Mouse (Mus musculus) hindbrain, embryonic 12.5 days (tissue): ENCODE measurements around the gene Pgghg. TPM values are rescaled to one million over a fixed set of nuclear protein-coding genes. Genes with fewer than 3 reads are reported as not detected.
"Not testable (repeated sequence)": the region's sequence is repeated elsewhere in the genome, so short reads cannot be mapped to it uniquely, and the experiment has no call there.

Source experiments
- ATAC-seq: fragments of 200-750 bp; cut with Nextera tagmentation; 2 replicates; pipeline ENCODE4 v1.8.0; 2017; ENCODE audit warnings: moderate TSS enrichment; ENCODE audit not compliant: low FRiP score
- H3K27ac ChIP-seq: fragments of 300-500 bp; sonication (generic); 2 replicates; pipeline ENCODE4 v1.5.1; 2016; ENCODE audit warnings: mild to moderate bottlenecking
- H3K27me3 ChIP-seq: fragments of 300-500 bp; sonication (generic); 2 replicates; pipeline ENCODE4 v1.6.1; 2016; ENCODE audit warnings: mild to moderate bottlenecking
- H3K36me3 ChIP-seq: fragments of 300-500 bp; sonication (generic); 2 replicates; pipeline ENCODE4 v1.6.1; 2016; ENCODE audit warnings: mild to moderate bottlenecking
- H3K4me1 ChIP-seq: fragments of 300-500 bp; sonication (generic); 2 replicates; pipeline ENCODE4 v1.6.1; 2016
- H3K4me2 ChIP-seq: fragments of 300-500 bp; sonication (generic); replicated peaks from 2 replicates; pipeline ENCODE4 v1.6.1; 2016; ENCODE audit warnings: mild to moderate bottlenecking
- H3K4me3 ChIP-seq: fragments of 300-500 bp; sonication (generic); 2 replicates; pipeline ENCODE4 v1.5.1; 2016; ENCODE audit warnings: mild to moderate bottlenecking
- H3K9ac ChIP-seq: fragments of 300-500 bp; sonication (generic); 2 replicates; pipeline ENCODE4 v1.6.1; 2016; ENCODE audit warnings: mild to moderate bottlenecking, moderate library complexity
- H3K9me3 ChIP-seq: fragments of 300-500 bp; sonication (generic); replicated peaks from 2 replicates; pipeline ENCODE4 v1.6.1; 2016; ENCODE audit warnings: mild to moderate bottlenecking
- WGBS: fragments of 180-500 bp; shearing (Covaris S2); methylation state at CpG from one replicate; pipeline ENCODE4 v1.1.7; 2016; 5-methylcytosine and 5-hydroxymethylcytosine counted together
- polyA plus RNA-seq: library from polyadenylated mRNA; unstranded; fragments of >200 nt; fragmentation: Nextera tagmentation; extraction: Ambion mirVana; gene quantifications from 2 replicates; pipeline ENCODE4 v1.2.1, GENCODE M21; 2016

The Pgghg gene
- polyA plus RNA-seq, 1 experiment from 2014 or later, result 15.5 TPM

- no peaks in the 10 kb centered on the region for H3K9me3 ChIP-seq
- peaks cover 8% of the 10 kb centered on the region; the same call in 1 of the 2 replicates for H3K4me1 ChIP-seq
- H3K36me3 ChIP-seq, result no peaks in the 10 kb centered on the region
- no peak overlapping the region for H3K27ac ChIP-seq
- no peak overlapping the region for H3K4me2 ChIP-seq
- 50% methylated on average over 2 of the region's 2 CpGs for WGBS
- H3K27me3 ChIP-seq, result 0 out of 2 replicates have a peak, but pooled peaks cover under 1% of the 10 kb centered on the region
- no peak overlapping the region for H3K4me3 ChIP-seq
- H3K9ac ChIP-seq, result no peak overlapping the region
- ATAC-seq, result no peak
Observed at GRCm38 (mm10) chr7:140961416-140961815, 20.2 kb downstream of the Pgghg start.

GRCm38 (mm10) chr7:140962733-140963132, 21.5 kb downstream of the Pgghg start:
- H3K4me2 ChIP-seq, result no peak overlapping the region
- no peak for ATAC-seq
- no peaks in the 10 kb centered on the region for H3K9me3 ChIP-seq
- H3K27me3 ChIP-seq, result no peaks in the 10 kb centered on the region
- peaks cover 9% of the 10 kb centered on the region for H3K4me1 ChIP-seq
- 62% methylated on average over 2 of the region's 2 CpGs for WGBS
- H3K9ac ChIP-seq, result no peak overlapping the region
- H3K4me3 ChIP-seq, result no peak overlapping the region
- H3K36me3 ChIP-seq, result no peaks in the 10 kb centered on the region
- H3K27ac ChIP-seq, result no peak overlapping the region

- H3K9ac ChIP-seq, result no peak within 1 kb of the TSS; the same call in 1 of the 2 replicates
- H3K4me1 ChIP-seq, result peaks cover 4% of the 10 kb centered on the region
- H3K27ac ChIP-seq, result no peak within 1 kb of the TSS
- H3K4me3 ChIP-seq, result no peak within 1 kb of the TSS
- H3K27me3 ChIP-seq, result 0 out of 2 replicates have a peak, but pooled peaks cover 7% of the 10 kb centered on the region
- H3K4me2 ChIP-seq, result no peak within 1 kb of the TSS
- no peaks in the 10 kb centered on the region for H3K36me3 ChIP-seq
- 84% methylated on average over 4 of the region's 4 CpGs for WGBS
- no peak for ATAC-seq
- H3K9me3 ChIP-seq, result no peaks in the 10 kb centered on the region
Observed at GRCm38 (mm10) chr7:140966921-140967320, 25.7 kb downstream of the Pgghg start, which contains the start of gene Ifitm1. Gene Ifitm1, plus strand, starts transcription at chr7:140967221.

GRCm38 (mm10) chr7:140967862-140968591, 26.8 kb downstream of the Pgghg start:
- no peak overlapping the region for H3K4me3 ChIP-seq
- no peaks in the 10 kb centered on the region for H3K9me3 ChIP-seq
- H3K9ac ChIP-seq, result no peak overlapping the region; the same call in 1 of the 2 replicates
- peaks cover 4% of the 10 kb centered on the region for H3K4me1 ChIP-seq
- no peak for ATAC-seq
- no peak overlapping the region for H3K27ac ChIP-seq
- H3K27me3 ChIP-seq, result 0 out of 2 replicates have a peak, but pooled peaks cover 7% of the 10 kb centered on the region
- 9% methylated on average over 14 of the region's 14 CpGs for WGBS
- H3K4me2 ChIP-seq, result no peak overlapping the region
- H3K36me3 ChIP-seq, result no peaks in the 10 kb centered on the region

- not testable (repeated sequence) for H3K9ac ChIP-seq, H3K4me2 ChIP-seq, H3K27me3 ChIP-seq, H3K27ac ChIP-seq, H3K36me3 ChIP-seq, H3K4me3 ChIP-seq, H3K9me3 ChIP-seq, ATAC-seq, H3K4me1 ChIP-seq
- 23% methylated on average over 3 of the region's 3 CpGs for WGBS
Observed at GRCm38 (mm10) chr7:140968710-140969109, 27.5 kb downstream of the Pgghg start.

GRCm38 (mm10) chr7:140970931-140971330, 29.7 kb downstream of the Pgghg start:
- Histone ChIP-seq H3K9ac (no peak overlapping the region), H3K4me2 (no peak overlapping the region), H3K9me3 (no peaks in the 10 kb centered on the region), H3K27ac (no peak overlapping the region), H3K4me3 (no peak overlapping the region), H3K27me3 (peaks cover 10% of the 10 kb centered on the region), H3K4me1 (peaks cover 4% of the 10 kb centered on the region), H3K36me3 (no peaks in the 10 kb centered on the region)
- WGBS, result 44% methylated on average over 7 of the region's 7 CpGs
- no peak for ATAC-seq

- no peak overlapping the region for H3K27ac ChIP-seq
- H3K4me3 ChIP-seq, result no peak overlapping the region
- peaks cover 4% of the 10 kb centered on the region for H3K4me1 ChIP-seq
- H3K36me3 ChIP-seq, result no peaks in the 10 kb centered on the region
- no peak overlapping the region; the same call in 1 of the 2 replicates for H3K9ac ChIP-seq
- ATAC-seq, result no peak
- peaks cover 10% of the 10 kb centered on the region for H3K27me3 ChIP-seq
- no peaks in the 10 kb centered on the region for H3K9me3 ChIP-seq
- no peak overlapping the region for H3K4me2 ChIP-seq
- 85% methylated on average over 8 of the region's 8 CpGs for WGBS
Observed at GRCm38 (mm10) chr7:140971479-140972171, 30.4 kb downstream of the Pgghg start.

GRCm38 (mm10) chr7:140973396-140974165, 32.4 kb downstream of the Pgghg start:
- no peak for ATAC-seq
- WGBS, result 19% methylated on average over 14 of the region's 14 CpGs
- H3K4me1 ChIP-seq, result no peaks in the 10 kb centered on the region
- no peaks in the 10 kb centered on the region for H3K9me3 ChIP-seq
- peaks cover 10% of the 10 kb centered on the region for H3K27me3 ChIP-seq
- H3K4me2 ChIP-seq, result no peak overlapping the region
- no peak overlapping the region for H3K9ac ChIP-seq
- H3K4me3 ChIP-seq, result no peak overlapping the region
- H3K36me3 ChIP-seq, result no peaks in the 10 kb centered on the region
- H3K27ac ChIP-seq, result no peak overlapping the region

GRCm38 (mm10) chr7:140974940-140975339, 33.7 kb downstream of the Pgghg start:
- peaks cover 10% of the 10 kb centered on the region for H3K27me3 ChIP-seq
- H3K36me3 ChIP-seq, result no peaks in the 10 kb centered on the region
- H3K4me3 ChIP-seq, result no peak overlapping the region
- no peak overlapping the region for H3K27ac ChIP-seq
- no peak for ATAC-seq
- WGBS, result 15% methylated on average over 9 of the region's 9 CpGs
- H3K9me3 ChIP-seq, result no peaks in the 10 kb centered on the region
- H3K4me1 ChIP-seq, result no peaks in the 10 kb centered on the region
- H3K4me2 ChIP-seq, result no peak overlapping the region
- no peak overlapping the region for H3K9ac ChIP-seq

- no peak overlapping the region for H3K27ac ChIP-seq
- ATAC-seq, result no peak
- no peaks in the 10 kb centered on the region for H3K4me1 ChIP-seq
- H3K9me3 ChIP-seq, result no peaks in the 10 kb centered on the region
- peaks cover 4% of the 10 kb centered on the region for H3K27me3 ChIP-seq
- 21% methylated on average over 3 of the region's 3 CpGs for WGBS
- no peak overlapping the region for H3K4me3 ChIP-seq
- H3K4me2 ChIP-seq, result no peak overlapping the region
- no peak overlapping the region for H3K9ac ChIP-seq
- no peaks in the 10 kb centered on the region for H3K36me3 ChIP-seq
Observed at GRCm38 (mm10) chr7:140975465-140975864, 34.3 kb downstream of the Pgghg start.

- 94% methylated on average over 9 of the region's 9 CpGs for WGBS
- not testable (repeated sequence) for H3K27ac ChIP-seq, H3K4me2 ChIP-seq, H3K9ac ChIP-seq, H3K4me3 ChIP-seq, ATAC-seq, H3K9me3 ChIP-seq, H3K27me3 ChIP-seq, H3K4me1 ChIP-seq, H3K36me3 ChIP-seq
Observed at GRCm38 (mm10) chr7:140976720-140977119, 35.5 kb downstream of the Pgghg start.

- H3K27me3 ChIP-seq, result no peaks in the 10 kb centered on the region
- no peaks in the 10 kb centered on the region for H3K9me3 ChIP-seq
- no peaks in the 10 kb centered on the region for H3K36me3 ChIP-seq
- H3K9ac ChIP-seq, result no peak overlapping the region
- H3K4me3 ChIP-seq, result no peak overlapping the region
- H3K4me2 ChIP-seq, result no peak overlapping the region
- 88% methylated on average over 8 of the region's 8 CpGs for WGBS
- H3K4me1 ChIP-seq, result no peaks in the 10 kb centered on the region
- no peak overlapping the region for H3K27ac ChIP-seq
- ATAC-seq, result no peak
Observed at GRCm38 (mm10) chr7:140981704-140982103, 40.5 kb downstream of the Pgghg start.
